Mouse (Mus musculus) ES-Bruce4 (cell line): ENCODE measurements around the gene Hadhb.

Experiments
- CTCF ChIP-seq: IDR thresholded peaks from one replicate; pipeline ENCODE4 v1.8.1; 2011; ENCODE audit warnings: low read depth, low read length
- EP300 ChIP-seq: IDR thresholded peaks from 2 replicates; pipeline ENCODE4 v1.6.1; 2011; ENCODE audit warnings: low read depth, low read length; ENCODE audit not compliant: insufficient read depth
- POLR2A ChIP-seq: IDR thresholded peaks from one replicate; pipeline ENCODE4 v1.8.1; 2011; ENCODE audit warnings: low read length; ENCODE audit not compliant: insufficient read depth

GRCm38 (mm10) chr5:30154013-30154412, 1.0 kb upstream of the Hadhb start:
- TF ChIP-seq CTCF: no peak
- no peak for TF ChIP-seq EP300
- no peak for TF ChIP-seq POLR2A
